Mouse (Mus musculus): ENCODE data around the gene Sap30.

DNA sequence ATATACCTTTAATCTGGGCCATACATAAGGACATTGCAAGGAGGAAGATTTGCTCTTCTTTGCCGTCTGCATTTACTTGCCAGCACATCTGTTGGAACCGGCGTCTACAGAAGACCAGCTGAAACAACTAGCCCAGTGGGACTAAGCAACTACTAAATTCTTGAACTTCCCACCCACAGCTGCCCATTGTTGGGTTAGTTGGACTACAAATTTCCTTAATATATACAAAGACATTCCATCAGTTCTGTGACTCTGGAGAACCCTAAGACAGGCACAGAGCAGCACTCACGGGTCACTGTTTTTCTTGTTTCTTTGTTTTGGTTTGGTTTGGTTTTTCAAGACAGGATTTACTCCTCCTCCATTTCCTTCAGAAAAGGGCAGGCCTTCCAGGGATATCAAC lies 7.1 kb downstream of the Sap30 start:
- TF ChIP-seq CTCF (IDR thresholded peaks at IDR 0.05; ENCODE audit: low read depth) (no peak), EP300 (IDR thresholded peaks at IDR 0.05; ENCODE audit: low read depth) (no peak)

Measured in heart, postnatal 0 days (tissue).